Mouse (Mus musculus): Measurements from ENCODE around the gene Entpd6.

Gene Entpd6

DNA sequence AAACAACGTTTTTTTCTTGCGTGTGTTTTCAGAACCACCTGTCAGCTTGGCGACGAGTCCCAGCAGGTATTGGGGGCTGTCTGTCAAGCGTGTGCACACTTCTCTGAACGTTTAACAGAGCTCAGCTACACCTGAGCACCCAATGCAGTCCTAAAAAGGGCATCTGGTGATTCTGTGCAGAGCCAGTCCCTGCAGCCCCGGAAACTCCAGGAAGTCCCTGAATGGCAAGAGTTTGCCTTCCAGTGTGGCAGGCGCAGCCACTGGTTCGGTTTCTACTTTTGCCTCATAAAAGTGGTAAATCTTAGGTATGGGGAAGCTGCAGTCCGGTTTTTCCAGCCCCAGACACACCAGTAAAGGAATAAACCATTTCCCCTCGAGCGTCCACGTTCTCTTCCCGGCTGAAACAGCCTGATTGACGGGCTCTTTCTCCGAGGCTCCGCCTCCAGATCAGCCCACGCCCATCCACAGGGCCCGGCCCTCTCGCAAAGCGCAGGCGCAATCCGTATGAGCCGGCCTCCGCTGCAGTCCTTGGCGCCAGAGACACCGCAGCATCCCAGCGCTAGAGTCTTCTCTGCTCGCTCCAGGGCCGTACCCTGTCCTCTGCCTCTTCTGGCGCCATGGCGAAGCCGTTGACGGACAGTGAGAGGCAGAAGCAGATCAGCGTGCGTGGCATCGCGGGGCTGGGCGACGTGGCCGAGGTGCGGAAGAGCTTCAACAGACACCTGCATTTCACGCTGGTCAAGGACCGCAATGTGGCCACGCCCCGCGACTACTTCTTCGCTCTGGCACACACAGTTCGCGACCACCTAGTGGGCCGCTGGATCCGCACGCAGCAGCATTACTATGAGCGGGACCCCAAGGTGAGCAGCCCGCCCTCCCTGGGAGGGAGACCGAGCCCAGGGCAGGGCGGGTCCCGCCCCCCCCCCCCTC is 37.7 kb downstream of the Entpd6 start, which contains the start of gene Pygb:
Gene Pygb, plus strand, starts transcription at position 485 of the 930 bp plus-strand sequence.
- peak; percentile 61 to 78 for DNase-seq (ENCODE audit: low spot score in 2 of 2)

DNA sequence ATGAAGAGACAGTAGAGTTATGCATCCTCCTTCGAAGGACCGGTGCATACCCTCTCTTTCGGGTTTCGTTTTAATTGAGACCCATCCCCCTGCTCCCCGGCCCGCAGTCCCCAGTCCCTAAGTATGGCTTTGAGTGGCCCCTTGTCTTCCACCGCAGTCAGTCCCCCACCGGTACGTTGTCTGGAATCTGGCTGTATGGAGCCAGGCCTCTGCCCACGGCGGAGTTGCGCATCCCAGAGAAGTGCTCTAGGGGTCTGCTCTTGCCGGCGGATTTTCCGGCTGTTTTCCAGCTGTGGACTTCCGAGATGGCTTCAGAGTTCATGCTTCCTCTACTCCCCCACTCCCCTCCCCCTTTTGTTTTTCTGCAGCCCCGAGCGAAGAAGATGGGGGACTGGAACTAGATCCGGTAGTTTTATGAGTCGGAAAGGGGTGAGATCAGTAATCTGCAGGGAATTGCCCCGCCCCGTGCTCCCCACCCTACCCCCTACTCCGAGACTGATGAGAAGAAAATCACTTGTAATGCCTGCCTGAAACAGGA is 38.5 kb downstream of the Entpd6 start:
- DNase-seq (ENCODE audit: low spot score in 2 of 2), result no peak

DNA sequence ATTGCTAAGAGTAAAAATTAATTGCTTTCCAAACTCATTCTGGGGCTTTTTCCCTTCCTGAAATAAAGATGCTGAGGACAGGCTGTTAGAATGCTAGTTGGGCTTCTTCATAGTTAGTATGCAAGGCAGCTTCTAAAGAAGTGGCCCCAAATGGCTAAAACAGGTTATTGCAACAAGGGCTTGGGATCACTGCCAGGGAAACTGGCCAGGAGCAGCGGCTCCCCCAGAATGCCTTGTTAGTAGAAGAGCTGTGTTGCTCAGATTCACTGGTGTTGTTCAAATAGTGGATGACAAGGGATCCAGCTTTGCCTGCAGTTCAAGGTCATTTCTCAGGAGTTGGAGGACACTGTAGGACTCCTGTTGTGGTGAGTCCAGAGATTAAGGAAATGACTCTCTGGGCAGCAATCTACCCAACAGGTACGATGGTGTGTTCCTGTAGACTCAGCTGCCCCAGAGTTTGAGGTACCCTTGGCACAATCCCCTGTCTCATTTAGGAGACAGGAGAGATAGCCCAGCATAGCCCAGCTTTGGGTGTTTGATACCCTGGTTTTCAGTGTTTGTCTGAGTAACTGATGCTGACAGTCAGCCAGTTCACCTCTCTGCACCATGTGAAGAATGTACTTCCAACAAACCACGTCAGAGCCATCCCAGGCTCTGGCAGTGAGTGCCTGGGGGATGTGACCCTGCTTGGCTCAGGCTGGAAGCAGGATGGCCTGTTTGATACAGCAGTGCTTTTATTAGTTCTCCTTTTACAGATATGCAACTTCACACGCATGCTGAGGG is 40.1 kb downstream of the Entpd6 start:
- peak; percentile 66 to 67 for DNase-seq (ENCODE audit: low spot score in 2 of 2)

DNA sequence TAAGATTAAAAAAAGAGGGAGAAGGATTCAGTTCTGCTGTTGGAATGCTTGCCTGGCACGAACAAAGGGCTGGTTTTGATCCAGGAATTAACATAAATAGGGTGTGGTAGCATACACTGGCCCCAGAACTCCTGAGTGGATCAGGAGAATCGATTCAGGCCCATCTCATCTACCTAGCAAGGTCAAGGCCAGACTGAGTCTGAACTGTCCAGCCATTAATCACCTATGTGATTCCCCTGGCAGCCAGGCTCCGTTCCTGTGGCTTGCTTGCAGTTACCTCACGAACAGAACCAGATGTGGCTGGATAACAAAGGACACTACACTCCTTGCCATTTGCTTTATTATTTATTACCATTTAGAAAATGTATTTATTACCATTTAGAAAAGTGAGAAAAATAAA is 44.5 kb downstream of the Entpd6 start:
- no peak for DNase-seq (ENCODE audit: low spot score in 2 of 2)

DNA sequence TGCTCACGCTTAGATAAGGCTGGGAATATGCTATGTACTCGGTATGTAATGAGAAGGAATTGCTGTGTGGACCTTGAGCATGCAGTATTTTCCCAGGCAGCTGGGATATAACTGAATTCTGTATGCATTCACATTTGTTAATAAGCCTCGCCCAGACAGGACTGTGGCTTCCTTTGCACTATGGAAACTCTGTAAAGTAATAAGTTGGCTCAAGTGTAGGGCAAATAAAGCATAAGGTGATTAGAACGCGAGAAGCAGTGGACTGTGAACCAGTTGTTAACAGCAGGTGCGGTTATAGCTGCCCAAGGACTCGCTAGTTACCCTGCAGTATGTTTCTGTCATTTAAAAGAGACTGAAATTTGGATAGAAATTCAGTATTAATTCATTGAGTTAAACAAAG is 49.2 kb downstream of the Entpd6 start:
- DNase-seq (ENCODE audit: low spot score in 2 of 2), result no peak

- DNase-seq (ENCODE audit: low spot score in 2 of 2), result no peak
Observed at GRCm38 (mm10) chr2:150800616-150801015, 51.8 kb downstream of the Entpd6 start.

GRCm38 (mm10) chr2:150803035-150803434 is 54.2 kb downstream of the Entpd6 start:
- DNase-seq (ENCODE audit: low spot score in 2 of 2), result no peak

GRCm38 (mm10) chr2:150808381-150808780 is 59.5 kb downstream of the Entpd6 start:
- DNase-seq (ENCODE audit: low spot score in 2 of 2), result no peak

DNA sequence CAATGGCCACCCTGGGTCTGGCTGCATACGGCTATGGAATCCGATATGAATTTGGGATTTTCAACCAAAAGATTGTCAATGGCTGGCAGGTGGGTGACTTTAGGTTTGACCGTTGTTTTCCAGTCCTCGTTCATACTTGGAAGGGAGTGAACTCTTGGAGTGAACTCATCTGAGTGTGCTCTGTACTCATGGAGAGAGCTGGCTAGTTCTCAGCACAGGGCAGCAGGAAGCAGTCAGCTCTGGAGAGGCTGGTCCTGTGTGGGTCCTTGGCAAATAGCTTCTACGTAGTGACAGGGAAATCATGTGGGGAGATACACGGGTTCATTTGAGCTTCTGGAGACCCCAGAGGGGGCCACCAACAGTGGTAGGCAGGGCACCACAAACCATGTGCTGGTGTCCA is 60.0 kb downstream of the Entpd6 start:
- DNase-seq (ENCODE audit: low spot score in 2 of 2), result no peak

DNA sequence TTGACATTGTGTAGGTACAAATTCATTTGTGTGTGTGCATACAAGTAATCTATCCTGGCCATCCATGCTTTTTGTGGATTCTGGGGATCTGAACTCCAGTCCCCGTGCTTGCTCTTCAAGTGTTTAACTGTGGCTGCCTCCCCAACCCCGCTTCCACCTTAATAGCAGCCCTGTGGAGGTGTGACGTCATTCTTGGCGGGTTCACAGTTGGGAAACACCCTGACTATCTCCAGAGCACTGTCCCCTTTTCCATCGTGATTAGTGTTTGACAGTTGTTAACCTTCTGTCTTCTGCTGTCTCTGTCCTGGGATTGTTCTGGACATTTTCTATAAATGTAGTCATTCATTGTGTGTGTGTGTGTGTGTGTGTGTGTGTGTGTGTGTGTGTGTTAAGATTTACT is 61.8 kb downstream of the Entpd6 start:
- DNase-seq (ENCODE audit: low spot score in 2 of 2), result no peak

DNA sequence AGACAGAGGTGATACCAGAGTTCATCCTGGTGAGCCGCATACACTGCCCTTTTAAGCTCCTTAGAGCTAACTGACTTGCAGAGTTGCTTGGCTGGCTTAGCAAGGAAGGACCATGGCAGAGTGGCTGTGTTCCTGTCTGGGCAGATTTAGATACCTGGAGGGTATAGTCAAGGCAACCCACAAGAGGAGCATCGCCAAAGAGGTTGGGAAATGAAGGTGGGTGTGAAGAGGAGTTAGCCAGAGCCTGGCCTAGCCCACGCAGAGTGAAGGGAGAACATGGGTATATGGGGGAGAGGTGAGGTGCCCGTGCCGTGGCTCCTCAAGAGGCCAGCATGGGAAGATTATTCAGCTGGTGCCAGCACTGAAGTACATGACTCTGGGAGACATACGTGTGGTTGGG is 64.0 kb downstream of the Entpd6 start:
- DNase-seq (ENCODE audit: low spot score in 2 of 2), result no peak

- DNase-seq (ENCODE audit: low spot score in 2 of 2), result no peak
Observed at GRCm38 (mm10) chr2:150816676-150817402, 68.0 kb downstream of the Entpd6 start.

GRCm38 (mm10) chr2:150818742-150819141 is 69.9 kb downstream of the Entpd6 start:
- no peak for DNase-seq (ENCODE audit: low spot score in 2 of 2)

GRCm38 (mm10) chr2:150820720-150821119 is 71.9 kb downstream of the Entpd6 start:
- DNase-seq (ENCODE audit: low spot score in 2 of 2), result no peak
